Mouse (Mus musculus): ENCODE data around the gene Lrrc59. TPM values are rescaled to one million over a fixed set of nuclear protein-coding genes. Genes with fewer than 3 reads are reported as not detected.

Lrrc59 gene
- 85.5 and 96.0 TPM in 2 replicates for polyA plus RNA-seq (2012; ENCODE audit: insufficient read depth, low replicate concordance)

- peaks cover 28% of the 10 kb centered on the region for H3K4me1 ChIP-seq
- TF ChIP-seq GATA1 (IDR thresholded peaks at IDR 0.05; ENCODE audit: borderline replicate concordance, low read length) = no peak
- no peak for TF ChIP-seq FLI1 (IDR thresholded peaks at IDR 0.05; ENCODE audit: low read length)
- H3K27me3 ChIP-seq (replicated peaks) = no peaks in the 10 kb centered on the region
- peaks cover 33% of the 10 kb centered on the region for H3K36me3 ChIP-seq (replicated peaks; ENCODE audit: low read length)
- peak within 1 kb of the TSS; percentile 99 for H3K4me3 ChIP-seq (replicated peaks)
- H3K9me3 ChIP-seq = no peaks in the 10 kb centered on the region
Measured at GRCm38 (mm10) chr11:94629199-94629883, at the start of gene Lrrc59. Lrrc59 (plus strand) TSS chr11:94629767.

- no peaks in the 10 kb centered on the region for H3K27me3 ChIP-seq (replicated peaks)
- H3K9me3 ChIP-seq = no peaks in the 10 kb centered on the region
- TF ChIP-seq GATA1 (IDR thresholded peaks at IDR 0.05; ENCODE audit: borderline replicate concordance, low read length) = no peak
- no peak for TF ChIP-seq FLI1 (IDR thresholded peaks at IDR 0.05; ENCODE audit: low read length)
- H3K4me3 ChIP-seq (replicated peaks) = no peak overlapping the region
- H3K36me3 ChIP-seq (replicated peaks; ENCODE audit: low read length) = peaks cover 4% of the 10 kb centered on the region
- peaks cover 7% of the 10 kb centered on the region for H3K4me1 ChIP-seq
Measured at GRCm38 (mm10) chr11:94580111-94580740, 49.3 kb upstream of the Lrrc59 start.

GRCm38 (mm10) chr11:94585091-94585490, 44.5 kb upstream of the Lrrc59 start:
- TF ChIP-seq FLI1 (IDR thresholded peaks at IDR 0.05; ENCODE audit: low read length) (no peak), GATA1 (IDR thresholded peaks at IDR 0.05; ENCODE audit: borderline replicate concordance, low read length) (no peak)
- H3K4me3 ChIP-seq (replicated peaks) = no peak overlapping the region
- H3K9me3 ChIP-seq = no peaks in the 10 kb centered on the region
- H3K27me3 ChIP-seq (replicated peaks) = no peaks in the 10 kb centered on the region
- no peaks in the 10 kb centered on the region for H3K36me3 ChIP-seq (replicated peaks; ENCODE audit: low read length)
- peaks cover 7% of the 10 kb centered on the region for H3K4me1 ChIP-seq

DNA sequence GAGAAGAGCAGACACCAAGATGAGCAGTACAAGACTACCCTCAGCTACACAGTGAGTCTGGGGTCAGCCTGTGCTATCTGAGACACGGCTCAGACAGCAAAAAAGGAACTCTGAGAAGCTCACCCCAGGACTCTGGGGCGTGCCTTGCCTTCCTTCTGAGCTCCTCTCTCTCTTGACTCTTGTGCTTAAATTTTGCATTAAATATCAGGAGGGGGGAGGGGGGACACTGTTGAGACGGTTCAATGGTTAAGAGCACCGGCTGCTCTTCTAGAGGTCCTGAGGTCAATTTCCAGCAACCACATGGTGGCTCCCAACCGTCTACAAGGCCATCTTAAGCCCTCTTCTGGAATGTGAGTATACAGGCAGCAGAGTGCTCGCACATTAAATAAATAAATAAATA, 42.1 kb upstream of the Lrrc59 start:
- H3K4me3 ChIP-seq (replicated peaks) = no peak overlapping the region
- H3K9me3 ChIP-seq = no peaks in the 10 kb centered on the region
- TF ChIP-seq FLI1 (IDR thresholded peaks at IDR 0.05; ENCODE audit: low read length) (no peak), GATA1 (IDR thresholded peaks at IDR 0.05; ENCODE audit: borderline replicate concordance, low read length) (no peak)

DNA sequence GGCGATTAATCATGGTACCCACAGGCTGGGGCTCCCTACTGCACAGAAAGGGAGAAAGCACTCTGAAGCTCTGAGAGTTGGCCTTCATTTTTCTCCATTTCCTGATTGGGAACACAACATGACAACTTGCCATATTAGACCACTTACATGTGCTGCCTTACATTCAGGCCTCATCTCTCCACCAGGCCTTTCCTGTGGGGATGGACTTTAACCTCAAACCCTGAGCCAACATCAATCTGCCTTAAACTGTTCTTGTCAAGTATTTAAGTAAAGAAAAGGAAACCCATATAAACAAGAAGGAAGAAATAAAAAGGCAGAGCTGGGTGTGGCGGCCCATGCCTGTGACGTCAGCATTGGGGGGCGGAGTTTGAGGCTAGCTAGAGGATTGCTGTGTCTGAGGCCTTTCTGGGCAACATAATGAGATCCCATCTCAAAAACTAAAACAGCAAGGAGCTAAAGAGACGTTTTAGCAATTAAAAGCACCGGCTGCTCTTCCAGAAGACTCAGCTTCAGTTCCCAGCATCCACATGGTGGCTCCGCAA, 33.2 kb upstream of the Lrrc59 start:
- Histone ChIP-seq H3K4me3 (replicated peaks) (no peak overlapping the region), H3K27me3 (replicated peaks) (peaks cover 2% of the 10 kb centered on the region), H3K9me3 (no peaks in the 10 kb centered on the region), H3K4me1 (peaks cover 55% of the 10 kb centered on the region), H3K36me3 (replicated peaks; ENCODE audit: low read length) (peaks cover 4% of the 10 kb centered on the region)
- TF ChIP-seq FLI1 (IDR thresholded peaks at IDR 0.05; ENCODE audit: low read length) = no peak
- no peak for TF ChIP-seq GATA1 (IDR thresholded peaks at IDR 0.05; ENCODE audit: borderline replicate concordance, low read length)

More for the DNA sequence above, 42.1 kb upstream of the Lrrc59 start:
- H3K27me3 ChIP-seq (replicated peaks) = no peaks in the 10 kb centered on the region
- peaks cover 16% of the 10 kb centered on the region for H3K4me1 ChIP-seq
- H3K36me3 ChIP-seq (replicated peaks; ENCODE audit: low read length) = peaks cover 7% of the 10 kb centered on the region

DNA sequence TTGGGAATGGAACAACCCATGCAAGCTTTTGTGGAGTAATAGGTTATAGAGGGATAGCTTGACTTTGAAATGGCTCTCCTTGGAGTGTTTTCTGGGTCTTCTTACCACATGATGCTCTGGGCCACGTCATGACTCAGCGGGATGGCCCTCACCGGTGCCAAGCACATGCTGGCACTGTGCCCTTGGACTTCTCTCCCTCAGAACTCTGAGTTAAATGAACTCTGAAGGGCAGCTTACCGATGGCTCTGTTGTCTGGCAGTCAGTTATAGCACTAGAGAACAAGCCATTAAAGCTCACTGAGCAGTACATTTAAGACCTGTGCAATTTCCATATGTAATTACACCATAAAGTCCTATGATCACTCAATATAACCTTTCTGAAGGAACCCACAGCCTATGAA, 32.2 kb upstream of the Lrrc59 start:
- H3K9me3 ChIP-seq = no peaks in the 10 kb centered on the region
- no peaks in the 10 kb centered on the region for H3K36me3 ChIP-seq (replicated peaks; ENCODE audit: low read length)
- H3K27me3 ChIP-seq (replicated peaks) = peaks cover 3% of the 10 kb centered on the region
- TF ChIP-seq FLI1 (IDR thresholded peaks at IDR 0.05; ENCODE audit: low read length) (no peak), GATA1 (IDR thresholded peaks at IDR 0.05; ENCODE audit: borderline replicate concordance, low read length) (no peak)
- H3K4me3 ChIP-seq (replicated peaks) = no peak overlapping the region
- peaks cover 58% of the 10 kb centered on the region for H3K4me1 ChIP-seq

- Histone ChIP-seq H3K36me3 (replicated peaks; ENCODE audit: low read length) (no peaks in the 10 kb centered on the region), H3K9me3 (no peaks in the 10 kb centered on the region), H3K27me3 (replicated peaks) (peaks cover 4% of the 10 kb centered on the region), H3K4me3 (replicated peaks) (no peak overlapping the region), H3K4me1 (peaks cover 60% of the 10 kb centered on the region)
- no peak for TF ChIP-seq FLI1 (IDR thresholded peaks at IDR 0.05; ENCODE audit: low read length)
- no peak for TF ChIP-seq GATA1 (IDR thresholded peaks at IDR 0.05; ENCODE audit: borderline replicate concordance, low read length)
Measured at GRCm38 (mm10) chr11:94598437-94599120, 31.0 kb upstream of the Lrrc59 start.

GRCm38 (mm10) chr11:94600447-94600846, 29.1 kb upstream of the Lrrc59 start:
- no peak for TF ChIP-seq GATA1 (IDR thresholded peaks at IDR 0.05; ENCODE audit: borderline replicate concordance, low read length)
- TF ChIP-seq FLI1 (IDR thresholded peaks at IDR 0.05; ENCODE audit: low read length) = no peak
- H3K36me3 ChIP-seq (replicated peaks; ENCODE audit: low read length) = no peaks in the 10 kb centered on the region

DNA sequence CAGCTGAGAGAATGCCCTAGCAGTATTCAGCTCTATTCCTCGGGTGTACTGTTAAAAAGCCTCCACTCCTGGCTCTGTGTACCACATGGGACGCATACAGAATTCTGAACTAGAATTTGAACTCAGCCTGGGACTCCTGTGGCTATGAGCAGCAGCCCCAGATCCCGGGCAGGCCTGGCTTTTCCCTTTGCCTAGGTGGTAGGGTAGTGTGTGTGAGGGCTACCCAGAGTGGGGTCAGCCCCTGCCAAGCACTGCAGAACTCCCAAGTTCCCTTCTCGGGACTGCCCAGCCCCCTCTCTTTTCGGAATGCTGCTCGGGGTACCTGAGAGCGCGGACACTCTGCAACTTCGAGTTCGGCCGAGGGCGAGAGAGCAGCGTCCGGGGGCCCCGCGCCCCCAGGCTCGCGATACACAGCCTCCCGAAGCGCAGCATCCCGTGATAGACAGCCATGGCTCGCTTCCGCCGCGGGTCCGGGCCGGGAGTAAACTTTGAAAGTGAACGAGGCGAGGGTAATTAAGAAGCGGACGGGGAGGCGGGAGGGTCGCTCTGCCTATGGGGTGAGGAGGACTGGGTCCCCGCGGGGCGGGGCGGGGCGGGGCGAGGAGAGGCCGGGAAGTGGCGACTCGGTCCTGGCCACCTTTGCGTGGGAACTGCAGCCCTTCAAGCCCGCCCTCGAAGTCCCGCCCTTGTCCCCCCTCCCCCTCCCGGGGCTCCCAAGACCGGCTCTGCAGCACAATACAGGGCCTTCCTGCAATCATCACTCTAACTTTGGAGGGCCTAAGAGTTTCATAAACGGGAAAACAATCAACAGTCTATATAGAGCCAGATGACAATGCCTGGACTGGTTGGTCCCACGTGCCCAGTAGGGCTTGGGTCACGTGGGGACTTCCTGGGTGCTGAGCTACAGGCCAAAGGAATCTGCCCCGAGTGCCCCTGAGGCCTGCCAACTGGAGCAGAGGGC, 28.0 kb upstream of the Lrrc59 start, which contains the start of gene Acsf2:
Acsf2 (minus strand) TSS at position 551 of the 961 bp plus-strand sequence.
- Histone ChIP-seq H3K4me1 (peaks cover 43% of the 10 kb centered on the region), H3K27me3 (replicated peaks) (peaks cover 6% of the 10 kb centered on the region), H3K36me3 (replicated peaks; ENCODE audit: low read length) (no peaks in the 10 kb centered on the region), H3K9me3 (no peaks in the 10 kb centered on the region), H3K4me3 (replicated peaks) (peak within 1 kb of the TSS; percentile 92)
- TF ChIP-seq GATA1 (IDR thresholded peaks at IDR 0.05; ENCODE audit: borderline replicate concordance, low read length) (no peak), FLI1 (IDR thresholded peaks at IDR 0.05; ENCODE audit: low read length) (no peak)

More at GRCm38 (mm10) chr11:94600447-94600846, 29.1 kb upstream of the Lrrc59 start:
- Histone ChIP-seq H3K9me3 (no peaks in the 10 kb centered on the region), H3K27me3 (replicated peaks) (peaks cover 4% of the 10 kb centered on the region), H3K4me3 (replicated peaks) (peak overlapping the region; percentile 92), H3K4me1 (peaks cover 54% of the 10 kb centered on the region)
